Mouse (Mus musculus) midbrain, embryonic 14.5 days (tissue): ENCODE results near the gene Tmem205. TPM values are rescaled to one million over a fixed set of nuclear protein-coding genes. Genes with fewer than 3 reads are reported as not detected.

Source experiments
- ATAC-seq: fragments of 200-750 bp; cut with Nextera tagmentation; 2 replicates; pipeline ENCODE4 v1.8.0; 2017; ENCODE audit warnings: moderate number of reproducible peaks, moderate library complexity; ENCODE audit not compliant: low FRiP score, low TSS enrichment
- DNase-seq: peaks from one replicate; pipeline ENCODE4 v3.0.0-alpha.2; 2015
- H3K27ac ChIP-seq: fragments of 300-500 bp; sonication (generic); replicated peaks from 2 replicates; pipeline ENCODE4 v1.5.1; 2014; ENCODE audit warnings: mild to moderate bottlenecking, low read depth, low read length, moderate library complexity
- H3K27me3 ChIP-seq: fragments of 300-500 bp; sonication (generic); 2 replicates; pipeline ENCODE4 v1.6.1; 2014; ENCODE audit warnings: low read length, control low read depth, mixed read lengths; ENCODE audit not compliant: control insufficient read depth, insufficient read depth
- H3K36me3 ChIP-seq: fragments of 300-500 bp; sonication (generic); 2 replicates; pipeline ENCODE4 v1.6.1; 2014; ENCODE audit warnings: low read length, control low read depth; ENCODE audit not compliant: control insufficient read depth, insufficient read depth
- H3K4me1 ChIP-seq: fragments of 300-500 bp; sonication (generic); 2 replicates; pipeline ENCODE4 v1.6.1; 2014; ENCODE audit warnings: mild to moderate bottlenecking, antibody characterized with exemption, low read length, control low read depth; ENCODE audit not compliant: control insufficient read depth, insufficient read depth
- H3K4me2 ChIP-seq: fragments of 300-500 bp; sonication (generic); 2 replicates; pipeline ENCODE4 v1.6.1; 2014; ENCODE audit warnings: mild to moderate bottlenecking, low read length, moderate library complexity
- H3K4me3 ChIP-seq: fragments of 300-500 bp; sonication (generic); replicated peaks from 2 replicates; pipeline ENCODE4 v1.5.1; 2014; ENCODE audit warnings: low read depth, low read length
- H3K9ac ChIP-seq: fragments of 300-500 bp; sonication (generic); replicated peaks from 2 replicates; pipeline ENCODE4 v1.6.1; 2014; ENCODE audit warnings: mild to moderate bottlenecking, low read length, moderate library complexity
- H3K9me3 ChIP-seq: fragments of 300-500 bp; sonication (generic); 2 replicates; pipeline ENCODE4 v1.6.1; 2016; ENCODE audit warnings: low read length, control low read depth, mixed read lengths; ENCODE audit not compliant: control insufficient read depth
- WGBS: fragments of 180-500 bp; shearing (Covaris S2); extraction: QIAGEN DNeasy Blood & Tissue Kit; methylation state at CpG from one replicate; pipeline ENCODE4 v1.1.7; 2014; 5-methylcytosine and 5-hydroxymethylcytosine counted together
- polyA plus RNA-seq: library from polyadenylated mRNA; unstranded; fragments of >200 nt; fragmentation: Nextera tagmentation; extraction: Ambion mirVana; gene quantifications from 2 replicates; pipeline ENCODE4 v1.2.1, GENCODE M21; 2014

The Tmem205 gene
- polyA plus RNA-seq, 1 experiment from 2014 or later, result 42.2 TPM

DNA sequence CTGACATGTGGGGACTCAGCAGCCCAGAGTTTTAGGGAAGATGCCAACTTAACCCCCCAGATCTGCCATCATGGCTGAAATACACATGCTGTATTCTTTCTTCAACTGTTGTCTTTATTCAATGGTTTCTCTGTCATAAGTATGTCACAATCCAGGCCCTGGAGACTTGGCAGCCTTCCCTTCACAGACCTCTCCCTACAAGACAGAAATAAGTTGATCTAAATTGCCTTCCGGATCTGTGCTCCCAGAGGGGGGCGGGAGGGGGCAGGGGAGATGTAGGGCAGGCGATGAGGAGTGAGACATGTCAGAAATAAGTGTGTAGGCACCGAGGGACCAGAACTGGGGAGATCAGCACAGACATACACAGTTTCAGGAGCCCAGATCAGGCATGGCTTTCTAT is 55.2 kb downstream of the Tmem205 start:
- no peak overlapping the region for H3K4me2 ChIP-seq
- ATAC-seq, result no peak
- no peak for DNase-seq
- 65% methylated on average over 4 of the region's 4 CpGs for WGBS
- no peak overlapping the region for H3K27ac ChIP-seq
- no peak overlapping the region for H3K4me3 ChIP-seq
- no peak overlapping the region for H3K9ac ChIP-seq
- no peaks in the 10 kb centered on the region for H3K4me1 ChIP-seq
- no peaks in the 10 kb centered on the region for H3K27me3 ChIP-seq
- no peaks in the 10 kb centered on the region for H3K9me3 ChIP-seq
- H3K36me3 ChIP-seq, result no peaks in the 10 kb centered on the region

Other genes with a start within 250 kb of the Tmem205 start
- 8.2 and 9.4 TPM in 2 replicates for gene Ldlr, start 204.1 kb downstream of the Tmem205 start, polyA plus RNA-seq
- 19.9 and 21.4 TPM in 2 replicates for gene Spc24, start 167.3 kb downstream of the Tmem205 start, polyA plus RNA-seq
- gene Kank2, start 128.8 kb downstream of the Tmem205 start, polyA plus RNA-seq, result 0.66 and 2.7 TPM in 2 replicates
- gene Angptl8, start 92.0 kb downstream of the Tmem205 start, polyA plus RNA-seq, result 0.34 TPM in 1 of 2 replicates, not detected in the other
- gene Dock6, start 74.9 kb downstream of the Tmem205 start, polyA plus RNA-seq, result 7.2 and 12.7 TPM in 2 replicates
- 9.8 and 10.2 TPM in 2 replicates for gene Rab3d, start 9.4 kb downstream of the Tmem205 start, polyA plus RNA-seq
- gene Ccdc159, start 85 bp downstream of the Tmem205 start, polyA plus RNA-seq, result 5.7 and 7.7 TPM in 2 replicates
- 91.3 and 92.2 TPM in 2 replicates for gene Plppr2, start 9.5 kb upstream of the Tmem205 start, polyA plus RNA-seq
- 21.5 and 22.8 TPM in 2 replicates for gene Swsap1, start 28.2 kb upstream of the Tmem205 start, polyA plus RNA-seq
- gene Epor, start 36.0 kb upstream of the Tmem205 start, polyA plus RNA-seq, result 0.65 and 2.0 TPM in 2 replicates
- 0.53 and 0.68 TPM in 2 replicates for gene Rgl3, start 61.9 kb upstream of the Tmem205 start, polyA plus RNA-seq
- gene Ccdc151, start 75.1 kb upstream of the Tmem205 start, polyA plus RNA-seq, result 4.5 and 4.6 TPM in 2 replicates
- 70.6 and 73.2 TPM in 2 replicates for gene Prkcsh, start 75.2 kb upstream of the Tmem205 start, polyA plus RNA-seq
- 137 and 162 TPM in 2 replicates for gene Elavl3, start 124.5 kb upstream of the Tmem205 start, polyA plus RNA-seq
- not detected in 2 replicates for gene Gm49318, start 143.7 kb upstream of the Tmem205 start, polyA plus RNA-seq
- gene Zfp653, start 143.8 kb upstream of the Tmem205 start, polyA plus RNA-seq, result 14.7 and 18.1 TPM in 2 replicates
- gene Ecsit, start 157.9 kb upstream of the Tmem205 start, polyA plus RNA-seq, result 45.6 and 48.5 TPM in 2 replicates
- 0.58 and 0.61 TPM in 2 replicates for gene Cnn1, start 171.7 kb upstream of the Tmem205 start, polyA plus RNA-seq
- gene Elof1, start 189.6 kb upstream of the Tmem205 start, polyA plus RNA-seq, result 182 and 196 TPM in 2 replicates
- gene Acp5, start 208.2 kb upstream of the Tmem205 start, polyA plus RNA-seq, result 0.79 TPM in 1 of 2 replicates, not detected in the other
- 94.1 and 96.4 TPM in 2 replicates for gene Pigyl, start 229.3 kb upstream of the Tmem205 start, polyA plus RNA-seq